ENCODE assay signal across 8 mouse cellular contexts in the genomic region with DNA sequence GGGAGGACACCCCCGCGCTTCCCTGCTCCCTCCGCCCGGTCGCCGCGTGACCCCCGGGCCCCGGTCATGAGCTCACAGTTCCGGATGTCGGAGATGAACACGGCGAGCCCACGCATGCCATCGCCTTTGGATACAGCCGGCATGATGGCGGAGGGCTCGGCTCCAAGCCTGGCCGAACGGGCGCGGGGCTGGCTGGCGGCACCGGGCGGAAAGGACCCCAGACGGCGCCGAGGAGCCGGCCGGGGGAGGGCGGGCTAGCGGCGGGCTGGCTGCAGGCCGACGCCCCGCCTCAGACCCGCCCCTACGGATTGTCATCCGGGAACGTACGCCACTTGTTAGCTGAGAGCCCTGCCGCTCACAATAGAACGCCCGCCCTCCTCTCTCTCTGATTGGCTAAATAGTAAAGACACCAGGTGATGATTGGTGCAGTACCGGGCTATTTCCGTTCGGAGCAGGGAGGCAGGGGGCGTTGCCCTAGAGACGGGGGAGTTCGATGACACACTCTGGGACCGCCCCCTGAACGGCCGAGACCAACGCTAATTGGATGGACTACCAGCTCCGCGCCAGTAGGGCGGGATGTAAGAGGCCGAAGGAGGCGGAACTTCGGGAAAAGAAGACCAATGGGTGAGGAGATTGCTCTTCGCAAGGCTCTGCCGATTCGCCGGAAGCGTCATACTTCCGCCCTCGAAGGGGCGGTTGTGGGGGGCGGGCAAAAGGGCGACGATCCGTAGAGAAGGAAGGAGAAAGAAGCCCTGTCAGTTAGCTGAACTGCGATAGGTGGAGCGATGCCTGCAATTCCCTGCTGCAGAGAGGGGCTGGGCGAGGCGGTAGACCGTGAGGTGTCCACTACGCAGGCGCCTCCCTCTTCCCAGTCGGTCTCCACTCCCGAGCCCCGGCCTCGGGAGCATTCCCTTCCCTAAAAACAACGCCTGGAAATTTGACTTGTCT. TPM values are rescaled to one million over a fixed set of nuclear protein-coding genes. Genes with fewer than 3 reads are reported as not detected.
DNase-seq lines count a peak whose midpoint lies in the region; ATAC-seq and TF ChIP-seq lines count a peak whose summit lies in the region.

Gene Ap2a1, minus strand, starts transcription at position 293 of the 948 bp plus-strand sequence.

- no peak for TF ChIP-seq EP300 in CH12.LX (IDR thresholded peaks at IDR 0.05; ENCODE audit: low read length)

- H3K9ac ChIP-seq in CH12.LX (ENCODE audit: insufficient read depth, low read depth), result peak within 1 kb of the TSS; percentile 86
- peak within 1 kb of the TSS; percentile 91 for H3K9ac ChIP-seq in forebrain, embryonic 11.5 days (ENCODE audit: low read length)
- H3K9ac ChIP-seq in heart, embryonic 16.5 days (ENCODE audit: low read length), result peak within 1 kb of the TSS; percentile 94
- H3K9ac ChIP-seq in liver, embryonic 15.5 days, result peak within 1 kb of the TSS; percentile 94
- H3K9ac ChIP-seq in neural tube, embryonic 12.5 days, result peak within 1 kb of the TSS; percentile 95

- peaks cover 15% of the 10 kb centered on the region for H3K79me2 ChIP-seq in CH12.LX (replicated peaks; ENCODE audit: control insufficient read depth, extremely low read depth, insufficient read depth, poor library complexity, severe bottlenecking)

- peaks cover 14 to 28% of the 10 kb centered on the region in 2 experiments for H3K4me1 ChIP-seq in CH12.LX (ENCODE audit: control insufficient read depth in 1 of 2, insufficient read depth in 2 of 2)
- H3K4me1 ChIP-seq in forebrain, embryonic 11.5 days (replicated peaks; ENCODE audit: control insufficient read depth, insufficient read depth, low read length), result peaks cover 12% of the 10 kb centered on the region
- H3K4me1 ChIP-seq in heart, embryonic 16.5 days (ENCODE audit: control insufficient read depth, insufficient read depth, low read length), result peaks cover 14% of the 10 kb centered on the region
- H3K4me1 ChIP-seq in liver, embryonic 15.5 days (replicated peaks), result peaks cover 50% of the 10 kb centered on the region
- peaks cover 20% of the 10 kb centered on the region for H3K4me1 ChIP-seq in neural tube, embryonic 12.5 days

- peaks cover 5 to 22% of the 10 kb centered on the region in 2 experiments for H3K36me3 ChIP-seq in CH12.LX (replicated peaks in 1 of 2; ENCODE audit: control insufficient read depth in 1 of 2, insufficient read depth in 1 of 2, low read length in 1 of 2)
- no peaks in the 10 kb centered on the region; the same call in 1 of the 2 replicates for H3K36me3 ChIP-seq in forebrain, embryonic 11.5 days (ENCODE audit: control insufficient read depth, insufficient read depth, low read length)
- peaks cover 9% of the 10 kb centered on the region for H3K36me3 ChIP-seq in heart, embryonic 16.5 days (ENCODE audit: control insufficient read depth, insufficient read depth)
- peaks cover 18% of the 10 kb centered on the region for H3K36me3 ChIP-seq in liver, embryonic 15.5 days (replicated peaks)
- peaks cover 12% of the 10 kb centered on the region for H3K36me3 ChIP-seq in neural tube, embryonic 12.5 days

- ATAC-seq in forebrain, embryonic 11.5 days (replicated peaks; ENCODE audit: low FRiP score), result peak; percentile 99
- ATAC-seq in heart, embryonic 16.5 days (replicated peaks; ENCODE audit: extremely low read depth, insufficient read depth, low FRiP score), result peak; percentile 99
- peak; percentile 95 for ATAC-seq in liver, embryonic 15.5 days (ENCODE audit: insufficient read depth)
- ATAC-seq in neural tube, embryonic 12.5 days (ENCODE audit: low FRiP score, low read depth), result peak; percentile 99

- dilution Hi-C loops in CH12.LX (cut with MboI; ENCODE audit: extremely low pct_ligation_motif_present, extremely low pct_unique_long_range_greater_than_20kb, low sequenced_read_pairs), result no loop called here

- peak within 1 kb of the TSS; percentile 69 to 96 (median 94) for H3K4me3 ChIP-seq in CH12.LX (replicated peaks in 1 of 3; ENCODE audit: low read depth in 2 of 3, low read length in 2 of 3, poor library complexity in 1 of 3)
- peak within 1 kb of the TSS; percentile 97 for H3K4me3 ChIP-seq in forebrain, embryonic 11.5 days (ENCODE audit: low read depth, low read length)
- H3K4me3 ChIP-seq in heart, embryonic 16.5 days (ENCODE audit: low read length), result peak within 1 kb of the TSS; percentile 88
- H3K4me3 ChIP-seq in liver, embryonic 15.5 days (replicated peaks), result peak within 1 kb of the TSS; percentile 97
- peak within 1 kb of the TSS; percentile 94 for H3K4me3 ChIP-seq in neural tube, embryonic 12.5 days

- H3K4me2 ChIP-seq in CH12.LX (ENCODE audit: insufficient read depth, low read depth, poor library complexity, severe bottlenecking), result peak within 1 kb of the TSS; percentile 96
- peak within 1 kb of the TSS; percentile 67 for H3K4me2 ChIP-seq in forebrain, embryonic 11.5 days (ENCODE audit: low read depth, low read length, severe bottlenecking)
- H3K4me2 ChIP-seq in heart, embryonic 16.5 days (ENCODE audit: low read depth, low read length), result peak within 1 kb of the TSS; percentile 72
- peak within 1 kb of the TSS; percentile 82 for H3K4me2 ChIP-seq in liver, embryonic 15.5 days
- H3K4me2 ChIP-seq in neural tube, embryonic 12.5 days (replicated peaks), result peak within 1 kb of the TSS; percentile 85

- no peak for TF ChIP-seq RAD21 in CH12.LX (IDR thresholded peaks at IDR 0.05; ENCODE audit: low read depth, low read length)

- H3K9me3 ChIP-seq in CH12.LX (replicated peaks; ENCODE audit: low read length), result peaks cover 3% of the 10 kb centered on the region
- H3K9me3 ChIP-seq in forebrain, embryonic 11.5 days (ENCODE audit: control insufficient read depth, low read length), result no peaks in the 10 kb centered on the region
- H3K9me3 ChIP-seq in heart, embryonic 16.5 days (replicated peaks; ENCODE audit: control insufficient read depth, low read length), result no peaks in the 10 kb centered on the region; the same call in 1 of the 2 replicates
- no peaks in the 10 kb centered on the region for H3K9me3 ChIP-seq in liver, embryonic 15.5 days (replicated peaks)
- H3K9me3 ChIP-seq in neural tube, embryonic 12.5 days, result no peaks in the 10 kb centered on the region

- peaks cover 2% of the 10 kb centered on the region for H3K27me3 ChIP-seq in CH12.LX (replicated peaks)
- no peaks in the 10 kb centered on the region for H3K27me3 ChIP-seq in forebrain, embryonic 11.5 days (ENCODE audit: control insufficient read depth, insufficient read depth, low read length)
- H3K27me3 ChIP-seq in heart, embryonic 16.5 days (ENCODE audit: control insufficient read depth, insufficient read depth, low read length), result no peaks in the 10 kb centered on the region
- no peaks in the 10 kb centered on the region for H3K27me3 ChIP-seq in liver, embryonic 15.5 days
- no peaks in the 10 kb centered on the region for H3K27me3 ChIP-seq in neural tube, embryonic 12.5 days (replicated peaks)

- TF ChIP-seq POLR2A in CH12.LX (IDR thresholded peaks at IDR 0.05; ENCODE audit: low read depth, low read length), result peak; percentile 63

- TF ChIP-seq CTCF in CH12.LX (conservative IDR thresholded peaks at IDR 0.05 in 1 of 2, IDR thresholded peaks at IDR 0.05 in 1 of 2; ENCODE audit: low read depth in 2 of 2, low read length in 2 of 2), result no peak

- WGBS in forebrain, embryonic 11.5 days, result under 1% methylated on average over 83 of the region's 84 CpGs
- WGBS in heart, embryonic 16.5 days, result under 1% methylated on average over 83 of the region's 84 CpGs
- under 1% methylated on average over 84 of the region's 84 CpGs for WGBS in liver, embryonic 15.5 days (ENCODE audit: insufficient replicate concordance)
- WGBS in neural tube, embryonic 12.5 days, result under 1% methylated on average over 84 of the region's 84 CpGs

- H3K27ac ChIP-seq in CH12.LX (ENCODE audit: insufficient read depth, low read depth), result 0 out of 2 replicates have a peak within 1 kb of the TSS, but pooled peaks have one; percentile 2
- peak within 1 kb of the TSS; percentile 90 for H3K27ac ChIP-seq in forebrain, embryonic 11.5 days (ENCODE audit: low read depth, low read length)
- peak within 1 kb of the TSS; percentile 92 for H3K27ac ChIP-seq in heart, embryonic 16.5 days (ENCODE audit: low read length)
- H3K27ac ChIP-seq in liver, embryonic 15.5 days (replicated peaks), result peak within 1 kb of the TSS; percentile 94
- peak within 1 kb of the TSS; percentile 90 for H3K27ac ChIP-seq in neural tube, embryonic 12.5 days

- in situ Hi-C loops in CH12.LX (cut with MboI; ENCODE audit: low pct_ligation_motif_present, low pct_unique_long_range_greater_than_20kb, low sequenced_read_pairs), result no loop called here

- peak; percentile 100 for DNase-seq in CH12.LX (ENCODE audit: extremely low read depth)
- peak; percentile 100 for DNase-seq in c-Kit-positive CD71-positive TER-119-negative erythroid progenitor cells, embryonic 14.5 days (ENCODE audit: low read depth)
- DNase-seq in forebrain, embryonic 11.5 days (ENCODE audit: low spot score), result peak; percentile 100
- peak; percentile 99 to 100 for DNase-seq in kidney, postnatal 36 days
- peak; percentile 100 for DNase-seq in telencephalon, adult 2 months (ENCODE audit: low read depth, low spot score)

TF ChIP-seq in CH12.LX, 34 proteins besides CTCF, POLR2A, EP300 and RAD21 (continues in another document):
- TF ChIP-seq ETS1 (conservative IDR thresholded peaks at IDR 0.05; ENCODE audit: low read depth, low read length) (no peak), JUN (IDR thresholded peaks at IDR 0.05; ENCODE audit: insufficient read depth, low read depth, low read length) (no peak), UBTF (IDR thresholded peaks at IDR 0.05; ENCODE audit: low read depth, low read length) (no peak), MEF2A (IDR thresholded peaks at IDR 0.05; ENCODE audit: borderline replicate concordance, low read depth, low read length) (peak; percentile 29; the same call in 1 of the 2 replicates), CHD2 (IDR thresholded peaks at IDR 0.05; ENCODE audit: low read length) (peak; percentile 98), MXI1 (IDR thresholded peaks at IDR 0.05; ENCODE audit: low read depth, low read length) (peak; percentile 82), CHD1 (IDR thresholded peaks at IDR 0.05; ENCODE audit: low read depth, low read length) (no peak), E2F4 (IDR thresholded peaks at IDR 0.05; ENCODE audit: insufficient replicate concordance, low read depth, low read length) (no peak), ZC3H11A (IDR thresholded peaks at IDR 0.05; ENCODE audit: low read depth, low read length) (no peak), JUND (conservative IDR thresholded peaks at IDR 0.05; ENCODE audit: low read depth, low read length) (no peak), SIN3A (IDR thresholded peaks at IDR 0.05; ENCODE audit: low read length) (peak; percentile 47), RCOR1 (conservative IDR thresholded peaks at IDR 0.05; ENCODE audit: low read depth, low read length) (no peak)

RNA-seq across cellular contexts. Expression of gene Ap2a1, which starts in this region (rescaled TPM):
- total RNA-seq in CH12.LX (2012; rRNA removed) (53.4 and 61.1 TPM in 2 replicates), CH12.LX (2014; rRNA removed) (35.7 and 38.5 TPM in 2 replicates)
- polyA plus RNA-seq in CH12.LX (2012; ENCODE audit: insufficient read length, low read depth), result 52.6 and 56.3 TPM in 2 replicates
- 88.8 and 93.4 TPM in 2 replicates for polyA plus RNA-seq in forebrain, embryonic 11.5 days (2014; fragmentation: Nextera tagmentation; extraction: Ambion mirVana)
- polyA plus RNA-seq in heart, embryonic 16.5 days (2015; fragmentation: Nextera tagmentation; extraction: Ambion mirVana), result 51.8 and 52.0 TPM in 2 replicates
- 69.1 and 70.9 TPM in 2 replicates for polyA plus RNA-seq in liver, embryonic 15.5 days (2015; fragmentation: Nextera tagmentation; extraction: Ambion mirVana)
- polyA plus RNA-seq in neural tube, embryonic 12.5 days (2016; fragmentation: Nextera tagmentation; extraction: Ambion mirVana), result 97.9 and 100 TPM in 2 replicates

Comparison
In these comparisons a context has a peak if more than half of its experiments do, and no peak if none do; other contexts are left out.
1. Peak in every context shown above with its lines: DNase-seq, ATAC-seq, H3K4me3 ChIP-seq and H3K27ac ChIP-seq.
2. H3K27ac ChIP-seq: peak in every context shown above with its lines; median percentile 94 in liver, embryonic 15.5 days; 92 in heart, embryonic 16.5 days; 90 in forebrain, embryonic 11.5 days; 90 in neural tube, embryonic 12.5 days; 2 in CH12.LX.